Mouse (Mus musculus) MEL (cell line): ENCODE results near the gene Syn3. TPM values are rescaled to one million over a fixed set of nuclear protein-coding genes. Genes with fewer than 3 reads are reported as not detected.

Experiments used
- DNase-seq: peaks from one replicate; pipeline ENCODE4 v3.0.0; 2011; ENCODE audit warnings: low read depth, low spot score
- H3K27ac ChIP-seq: 2 replicates; pipeline ENCODE4 v1.5.1; 2012; ENCODE audit warnings: low read depth, mild to moderate bottlenecking, control low read depth, low read length, moderate library complexity; ENCODE audit not compliant: control insufficient read depth
- H3K27me3 ChIP-seq, 2 experiments: fragments of 150-350 bp in 1 of 2; sonication (generic) in 1 of 2; 2 replicates each; pipeline ENCODE4 v1.6.1; 2012; ENCODE audit warnings: low read length in 2 of 2, mild to moderate bottlenecking in 2 of 2, improper control_type of control experiment in 1 of 2, moderate library complexity in 1 of 2; ENCODE audit not compliant: insufficient read depth in 2 of 2, control insufficient read depth in 1 of 2
- H3K36me3 ChIP-seq, 2 experiments: 2 replicates each; pipeline ENCODE4 v1.6.1; 2012 to 2014; ENCODE audit warnings: low read length in 2 of 2, improper control_type of control experiment in 1 of 2, inconsistent platforms in 1 of 2, mild to moderate bottlenecking in 1 of 2; ENCODE audit not compliant: insufficient read depth in 2 of 2, control insufficient read depth in 1 of 2
- H3K4me1 ChIP-seq, 2 experiments: fragments of 150-350 bp in 1 of 2; sonication (generic) in 1 of 2; 2 replicates each; pipeline ENCODE4 v1.6.1; 2012; ENCODE audit warnings: low read length in 2 of 2, improper control_type of control experiment in 1 of 2, mild to moderate bottlenecking in 1 of 2; ENCODE audit not compliant: insufficient read depth in 2 of 2, control insufficient read depth in 1 of 2
- H3K4me3 ChIP-seq, 2 experiments: fragments of 150-350 bp in 1 of 2; sonication (generic) in 1 of 2; 2 replicates each; pipeline ENCODE4 v1.5.1; 2012; ENCODE audit warnings: low read depth in 2 of 2, low read length in 2 of 2, mild to moderate bottlenecking in 2 of 2, moderate library complexity in 2 of 2, control low read depth in 1 of 2, improper control_type of control experiment in 1 of 2; ENCODE audit not compliant: control insufficient read depth in 1 of 2, insufficient read depth in 1 of 2
- H3K79me2 ChIP-seq: 2 replicates; pipeline ENCODE4 v1.6.1; 2012; ENCODE audit warnings: mild to moderate bottlenecking, low read length, moderate library complexity; ENCODE audit not compliant: control insufficient read depth, poor library complexity, insufficient read depth
- H3K9ac ChIP-seq: 2 replicates; pipeline ENCODE4 v1.6.1; 2012; ENCODE audit warnings: low read depth, mild to moderate bottlenecking, control low read depth, low read length, moderate library complexity; ENCODE audit not compliant: control insufficient read depth, poor library complexity, severe bottlenecking
- H3K9me3 ChIP-seq: fragments of 150-350 bp; sonication (generic); replicated peaks from 2 replicates; pipeline ENCODE4 v1.6.1; 2012; ENCODE audit warnings: mild to moderate bottlenecking, low read length, improper control_type of control experiment, moderate library complexity; ENCODE audit not compliant: insufficient read depth
- BHLHE40 ChIP-seq: IDR thresholded peaks from 2 replicates; pipeline ENCODE4 v1.6.1; 2012; ENCODE audit warnings: low read depth, mild to moderate bottlenecking, inconsistent platforms, low read length, improper control_type of control experiment, borderline replicate concordance
- CHD1 ChIP-seq: IDR thresholded peaks from 2 replicates; pipeline ENCODE4 v1.6.1; 2012; ENCODE audit warnings: low read depth, mild to moderate bottlenecking, inconsistent platforms, low read length, improper control_type of control experiment
- CHD2 ChIP-seq: IDR thresholded peaks from 2 replicates; pipeline ENCODE4 v1.6.1; 2011; ENCODE audit warnings: low read length, improper control_type of control experiment
- CTCF ChIP-seq, 3 experiments: IDR thresholded peaks in 2 of 3; conservative IDR thresholded peaks in 1 of 3; 2 replicates each; pipeline ENCODE4 v1.5.1; 2011 to 2012; ENCODE audit warnings: low read length in 3 of 3, low read depth in 2 of 3, mild to moderate bottlenecking in 2 of 3, improper control_type of control experiment in 1 of 3, inconsistent platforms in 1 of 3, mixed read lengths in 1 of 3, moderate library complexity in 1 of 3; ENCODE audit not compliant: control insufficient read depth in 1 of 3, insufficient read depth in 1 of 3, poor library complexity in 1 of 3, severe bottlenecking in 1 of 3
- ELF1 ChIP-seq: IDR thresholded peaks from 2 replicates; pipeline ENCODE4 v1.6.1; 2014; ENCODE audit warnings: low read depth, mild to moderate bottlenecking, inconsistent platforms, low read length, improper control_type of control experiment, moderate library complexity
- ETS1 ChIP-seq: IDR thresholded peaks from 2 replicates; pipeline ENCODE4 v1.6.1; 2012; ENCODE audit warnings: low read depth, mild to moderate bottlenecking, inconsistent platforms, low read length, improper control_type of control experiment, moderate library complexity
- GATA1 ChIP-seq: IDR thresholded peaks from 2 replicates; pipeline ENCODE4 v1.6.1; 2011; ENCODE audit warnings: low read depth, low read length, improper control_type of control experiment
- HCFC1 ChIP-seq: IDR thresholded peaks from 2 replicates; pipeline ENCODE4 v1.6.1; 2012; ENCODE audit warnings: low read depth, mild to moderate bottlenecking, inconsistent platforms, low read length, improper control_type of control experiment, moderate library complexity
- JUND ChIP-seq: IDR thresholded peaks from 2 replicates; pipeline ENCODE4 v1.6.1; 2011; ENCODE audit warnings: low read depth, mild to moderate bottlenecking, improper control_type of control experiment, low read length
- MAFK ChIP-seq: IDR thresholded peaks from 2 replicates; pipeline ENCODE4 v1.6.1; 2011; ENCODE audit warnings: low read depth, mild to moderate bottlenecking, low read length, improper control_type of control experiment, borderline replicate concordance
- MXI1 ChIP-seq: IDR thresholded peaks from 2 replicates; pipeline ENCODE4 v1.6.1; 2011; ENCODE audit warnings: mild to moderate bottlenecking, low read depth, low read length, improper control_type of control experiment
- MYB ChIP-seq: IDR thresholded peaks from 2 replicates; pipeline ENCODE4 v1.6.1; 2011; ENCODE audit warnings: mild to moderate bottlenecking, low read depth, low read length, improper control_type of control experiment
- NRF1 ChIP-seq: IDR thresholded peaks from 2 replicates; pipeline ENCODE4 v1.6.1; 2014; ENCODE audit warnings: low read depth, mild to moderate bottlenecking, inconsistent platforms, low read length, improper control_type of control experiment, moderate library complexity; ENCODE audit not compliant: poor library complexity, insufficient read depth, severe bottlenecking
- POLR2A ChIP-seq, 2 experiments: IDR thresholded peaks; 2 replicates each; pipeline ENCODE4 v1.6.1; 2011 to 2012; ENCODE audit warnings: low read length in 2 of 2, mild to moderate bottlenecking in 2 of 2, control low read depth in 1 of 2, improper control_type of control experiment in 1 of 2, low read depth in 1 of 2, moderate library complexity in 1 of 2; ENCODE audit not compliant: control insufficient read depth in 1 of 2, insufficient read depth in 1 of 2, poor library complexity in 1 of 2
- POLR2AphosphoS5 ChIP-seq: IDR thresholded peaks from 2 replicates; pipeline ENCODE4 v1.6.1; 2012; ENCODE audit warnings: low read depth, borderline replicate concordance, mild to moderate bottlenecking, inconsistent platforms, low read length, moderate library complexity, mixed read lengths
- RAD21 ChIP-seq: IDR thresholded peaks from 2 replicates; pipeline ENCODE4 v1.6.1; 2011; ENCODE audit warnings: mild to moderate bottlenecking, low read depth, low read length, improper control_type of control experiment
- RCOR1 ChIP-seq: IDR thresholded peaks from 2 replicates; pipeline ENCODE4 v1.6.1; 2012; ENCODE audit warnings: low read depth, mild to moderate bottlenecking, inconsistent platforms, low read length, improper control_type of control experiment
- SMC3 ChIP-seq: IDR thresholded peaks from 2 replicates; pipeline ENCODE4 v1.6.1; 2011; ENCODE audit warnings: low read depth, low read length, improper control_type of control experiment
- TAL1 ChIP-seq: IDR thresholded peaks from 2 replicates; pipeline ENCODE4 v1.6.1; 2012; ENCODE audit warnings: mild to moderate bottlenecking, inconsistent platforms, low read length, moderate library complexity, mixed read lengths
- TBP ChIP-seq: IDR thresholded peaks from 2 replicates; pipeline ENCODE4 v1.8.0; 2011; ENCODE audit warnings: low read depth, low read length, improper control_type of control experiment
- TCF12 ChIP-seq: IDR thresholded peaks from 2 replicates; pipeline ENCODE4 v1.6.1; 2014; ENCODE audit warnings: low read depth, mild to moderate bottlenecking, inconsistent platforms, low read length, improper control_type of control experiment, moderate library complexity
- UBTF ChIP-seq: IDR thresholded peaks from 2 replicates; pipeline ENCODE4 v1.6.1; 2012; ENCODE audit warnings: low read depth, mild to moderate bottlenecking, inconsistent platforms, low read length, improper control_type of control experiment, moderate library complexity, borderline replicate concordance; ENCODE audit not compliant: insufficient read depth
- ZC3H11A ChIP-seq: IDR thresholded peaks from 2 replicates; pipeline ENCODE4 v1.6.1; 2012; ENCODE audit warnings: low read depth, mild to moderate bottlenecking, inconsistent platforms, low read length, improper control_type of control experiment
- ZKSCAN1 ChIP-seq: IDR thresholded peaks from 2 replicates; pipeline ENCODE4 v1.6.1; 2012; ENCODE audit warnings: low read depth, mild to moderate bottlenecking, inconsistent platforms, low read length, improper control_type of control experiment, moderate library complexity
- polyA plus RNA-seq, 2 experiments: library from polyadenylated mRNA; stranded (reverse) in 1 of 2; unstranded in 1 of 2; fragments of >175 nt in 1 of 2; fragments of >200 nt in 1 of 2; gene quantifications; 2 replicates each; pipeline versions ENCODE4 v1.2.1 to v1.2.4; 2012; ENCODE audit warnings: low replicate concordance in 2 of 2, low read depth in 1 of 2; ENCODE audit not compliant: insufficient read length in 2 of 2, insufficient read depth in 1 of 2, missing spikeins in 1 of 2
- total RNA-seq: library from RNA; depleted of rRNA; stranded (reverse); fragments of 300-350 nt; gene quantifications from 2 replicates; pipeline ENCODE4 v1.2.3, GENCODE M21; 2012

Syn3 gene
- total and polyA plus RNA-seq, 3 experiments, result 0.06 TPM; not detected in 2

DNA sequence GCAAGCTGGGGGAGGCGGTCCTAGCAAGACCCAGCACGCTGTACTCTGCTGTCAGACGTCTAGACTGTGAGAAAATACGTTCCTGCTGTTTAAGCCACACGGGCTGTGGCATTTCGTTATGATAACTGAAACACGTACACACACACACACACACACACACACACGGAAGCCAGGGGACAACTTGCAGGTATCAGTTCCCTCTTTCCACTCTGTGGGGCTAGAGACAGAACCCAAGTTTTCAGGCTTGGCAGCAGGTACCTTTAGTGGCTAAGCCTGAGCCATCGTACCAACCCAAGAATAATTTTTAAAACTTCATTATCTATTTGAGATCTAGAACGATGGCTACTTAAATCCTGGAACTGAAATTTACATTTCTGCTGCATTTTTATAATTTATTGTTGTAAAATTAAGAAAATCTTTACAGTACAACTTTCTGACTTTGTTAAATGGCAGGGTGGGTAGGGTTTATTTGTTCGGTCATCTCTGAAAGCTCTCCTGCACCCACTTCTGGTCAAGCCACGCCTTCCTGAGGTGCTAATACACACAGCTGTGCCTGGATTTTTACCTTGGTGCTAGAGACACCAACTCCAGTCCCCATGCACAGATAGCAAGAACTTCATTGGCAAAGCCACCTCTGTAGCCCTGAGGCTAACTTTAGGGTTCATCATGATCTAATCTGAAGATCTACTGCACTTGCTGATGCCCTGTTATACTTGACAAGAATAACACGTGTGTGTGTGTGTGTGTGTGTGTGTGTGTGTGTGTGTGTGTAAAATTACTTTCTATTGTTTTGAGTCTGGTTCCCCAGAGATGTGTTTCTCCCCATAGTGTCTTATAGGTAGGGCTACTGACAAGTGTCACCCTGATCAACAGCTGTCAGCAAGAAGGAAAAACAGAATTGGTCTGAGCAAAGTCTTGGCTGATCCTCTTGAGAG is 29.8 kb downstream of the Syn3 start:
- Histone ChIP-seq H3K9ac (no peak overlapping the region), H3K4me1 (no peaks in the 10 kb centered on the region), H3K27me3 (no peaks in the 10 kb centered on the region), H3K36me3 (no peaks in the 10 kb centered on the region), H3K27ac (no peak overlapping the region), H3K9me3 (no peaks in the 10 kb centered on the region), H3K4me3 (no peak overlapping the region), H3K79me2 (no peaks in the 10 kb centered on the region)
- DNase-seq, result no peak
- TF ChIP-seq POLR2AphosphoS5, result no peak
- no peak for TF ChIP-seq ZKSCAN1
- no peak for TF ChIP-seq NRF1
- TF ChIP-seq MAFK, result no peak
- TF ChIP-seq TAL1, result no peak
- no peak for TF ChIP-seq POLR2A (IDR thresholded peaks at IDR 0.05; ENCODE audit: control insufficient read depth in 1 of 2, insufficient read depth in 1 of 2, low read depth in 1 of 2, low read length in 2 of 2, poor library complexity in 1 of 2)
- TF ChIP-seq TCF12, result no peak
- no peak for TF ChIP-seq ETS1
- TF ChIP-seq UBTF, result no peak
- TF ChIP-seq MXI1, result no peak
- no peak for TF ChIP-seq RCOR1
- no peak for TF ChIP-seq SMC3
- TF ChIP-seq ELF1, result no peak
- TF ChIP-seq CTCF (IDR thresholded peaks at IDR 0.05 in 2 of 3, conservative IDR thresholded peaks at IDR 0.05 in 1 of 3; ENCODE audit: control insufficient read depth in 1 of 3, insufficient read depth in 1 of 3, low read depth in 2 of 3, low read length in 3 of 3, poor library complexity in 1 of 3, severe bottlenecking in 1 of 3), result no peak
- TF ChIP-seq BHLHE40, result no peak
- no peak for TF ChIP-seq MYB
- TF ChIP-seq JUND, result no peak
- no peak for TF ChIP-seq TBP

DNA sequence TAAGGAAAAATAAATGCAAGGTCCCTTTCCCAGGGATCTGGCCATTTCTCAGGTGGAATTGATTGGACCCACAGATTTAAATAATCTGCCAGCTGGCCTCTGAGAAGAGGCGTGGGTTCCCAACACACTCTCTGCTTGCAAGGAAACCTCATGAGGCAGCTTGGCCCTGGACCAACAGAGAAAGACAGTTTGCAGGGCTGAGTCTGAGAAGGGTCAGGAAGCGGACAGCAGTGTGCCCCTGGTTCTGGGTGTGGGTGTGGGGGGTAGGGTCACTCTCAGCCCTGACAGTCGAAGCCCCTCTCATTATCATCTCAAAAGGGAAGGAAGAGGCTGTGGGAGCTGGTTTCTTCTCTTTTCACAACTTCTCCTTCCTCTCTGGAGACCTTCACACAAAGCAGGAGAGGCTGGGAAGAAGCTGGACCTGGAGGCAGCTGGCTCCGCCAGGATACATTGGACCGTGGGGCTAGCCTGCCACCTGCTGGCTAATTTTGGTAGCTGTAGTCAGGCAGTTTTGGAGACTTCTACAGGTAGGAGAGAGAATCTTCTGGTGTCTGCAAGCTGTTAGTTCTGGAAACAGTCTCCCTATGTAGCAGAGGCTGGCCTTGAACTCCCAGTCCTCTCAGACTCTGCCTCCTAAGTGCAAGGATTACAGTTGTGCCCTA is 35.0 kb downstream of the Syn3 start:
- Histone ChIP-seq H3K79me2 (no peaks in the 10 kb centered on the region), H3K4me1 (no peaks in the 10 kb centered on the region), H3K9ac (no peak overlapping the region), H3K36me3 (no peaks in the 10 kb centered on the region), H3K4me3 (no peak overlapping the region), H3K27ac (no peak overlapping the region), H3K9me3 (no peaks in the 10 kb centered on the region), H3K27me3 (no peaks in the 10 kb centered on the region)
- peak; percentile 48 for DNase-seq
- TF ChIP-seq CHD2 (no peak), CHD1 (no peak), RAD21 (peak; percentile 76), TBP (no peak), ZC3H11A (peak; percentile 67), SMC3 (peak; percentile 87), ETS1 (no peak), HCFC1 (no peak), GATA1 (no peak), POLR2AphosphoS5 (no peak), JUND (no peak), ZKSCAN1 (no peak), TAL1 (no peak), CTCF (IDR thresholded peaks at IDR 0.05 in 2 of 3, conservative IDR thresholded peaks at IDR 0.05 in 1 of 3; ENCODE audit: control insufficient read depth in 1 of 3, insufficient read depth in 1 of 3, low read depth in 2 of 3, low read length in 3 of 3, poor library complexity in 1 of 3, severe bottlenecking in 1 of 3) (peak; percentile 68 to 89 (median 84))
